Mouse (Mus musculus): Measurements from ENCODE around the gene Scrn3. TPM values are rescaled to one million over a fixed set of nuclear protein-coding genes. Genes with fewer than 3 reads are reported as not detected.

The Scrn3 gene
- total RNA-seq, 1 experiment, result 10.6 TPM

DNA sequence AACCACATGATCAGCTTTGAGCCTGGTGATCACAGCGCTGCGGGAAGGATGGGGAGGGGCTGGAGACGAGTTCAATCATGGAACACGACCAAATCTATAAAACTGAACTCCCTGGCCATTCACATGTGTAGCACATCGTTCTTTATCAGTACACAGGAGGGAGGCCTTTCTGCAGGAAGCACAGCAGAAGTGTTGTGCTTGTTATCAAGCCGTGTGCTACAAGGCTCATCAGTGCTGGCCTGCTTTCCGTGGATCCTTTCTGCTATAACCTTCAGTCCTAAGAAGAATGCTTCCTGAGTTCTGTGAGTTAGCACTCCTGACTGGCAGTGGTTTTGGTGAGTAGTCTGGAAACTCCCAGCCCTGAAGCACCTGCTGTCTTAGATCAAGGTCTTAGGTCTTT is 17.4 kb upstream of the Scrn3 start:
- Histone ChIP-seq H3K27ac (ENCODE audit: insufficient read depth, low read depth, low read length, poor library complexity, severe bottlenecking) (no peak overlapping the region), H3K4me3 (ENCODE audit: insufficient read depth in 1 of 2, low read depth in 1 of 2, low read length in 2 of 2, poor library complexity in 1 of 2, severe bottlenecking in 1 of 2) (no peak overlapping the region), H3K4me1 (ENCODE audit: control insufficient read depth in 2 of 2, insufficient read depth in 2 of 2, low read length in 2 of 2, poor library complexity in 1 of 2) (0 out of 4 replicates have a peak, but pooled peaks cover 0 to 2% of the 10 kb centered on the region in 2 experiments), H3K36me3 (ENCODE audit: control insufficient read depth, insufficient read depth, low read length, poor library complexity, severe bottlenecking) (peaks cover 3% of the 10 kb centered on the region; the same call in 1 of the 2 replicates), H3K9ac (ENCODE audit: insufficient read depth, low read depth, low read length, poor library complexity, severe bottlenecking) (no peak overlapping the region), H3K9me3 (ENCODE audit: control insufficient read depth, insufficient read depth, low read depth, low read length) (no peaks in the 10 kb centered on the region)
- TF ChIP-seq ZNF384 (IDR thresholded peaks at IDR 0.05; ENCODE audit: low read depth, low read length), result no peak
- no peak for TF ChIP-seq HCFC1 (IDR thresholded peaks at IDR 0.05; ENCODE audit: borderline replicate concordance, insufficient read depth, low read length)
- no peak for TF ChIP-seq ZC3H11A (IDR thresholded peaks at IDR 0.05; ENCODE audit: borderline replicate concordance, low read depth, low read length)
- TF ChIP-seq CHD2 (IDR thresholded peaks at IDR 0.05; ENCODE audit: low read depth, low read length), result no peak
- no peak for TF ChIP-seq MAFK (IDR thresholded peaks at IDR 0.05; ENCODE audit: insufficient read depth, low read depth, low read length)
- in situ Hi-C loops (cut with MboI; ENCODE audit: low sequenced_read_pairs in 2 of 2, unreplicated experiment in 2 of 2), result loop anchor here in 1 of 2 experiments (25.0 kb wide), 1 partner anchor 1058 kb away; no protein-coding TSS in a partner anchor
- no peak for DNase-seq (ENCODE audit: low read depth, low spot score)

DNA sequence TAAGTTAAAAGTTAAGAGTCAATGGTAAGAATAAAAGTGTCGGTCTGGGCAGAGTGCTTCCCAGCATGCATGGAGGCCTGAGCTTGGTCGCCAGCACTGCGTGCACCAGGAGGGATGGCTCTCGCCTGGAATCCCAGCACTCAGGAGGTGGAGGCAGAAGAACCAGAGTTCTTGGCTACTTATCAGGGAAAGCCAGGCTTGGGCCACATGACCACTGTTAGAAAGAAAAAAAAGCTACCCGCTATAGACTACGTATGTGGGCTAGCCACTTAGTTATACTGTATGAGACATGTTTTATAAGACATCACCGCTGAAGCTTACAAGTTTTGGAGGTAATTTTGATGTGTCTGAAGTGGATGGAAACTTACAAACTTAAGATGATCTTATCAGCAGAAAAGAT is 14.2 kb upstream of the Scrn3 start:
- DNase-seq (ENCODE audit: low read depth, low spot score), result no peak
- 0 out of 4 replicates have a peak, but pooled peaks cover 0 to 2% of the 10 kb centered on the region in 2 experiments for H3K4me1 ChIP-seq (ENCODE audit: control insufficient read depth in 2 of 2, insufficient read depth in 2 of 2, low read length in 2 of 2, poor library complexity in 1 of 2)
- no peak overlapping the region for H3K9ac ChIP-seq (ENCODE audit: insufficient read depth, low read depth, low read length, poor library complexity, severe bottlenecking)
- TF ChIP-seq MAFK (IDR thresholded peaks at IDR 0.05; ENCODE audit: insufficient read depth, low read depth, low read length), result no peak
- no peak for TF ChIP-seq ZC3H11A (IDR thresholded peaks at IDR 0.05; ENCODE audit: borderline replicate concordance, low read depth, low read length)
- TF ChIP-seq ZNF384 (IDR thresholded peaks at IDR 0.05; ENCODE audit: low read depth, low read length), result no peak
- no peak for TF ChIP-seq HCFC1 (IDR thresholded peaks at IDR 0.05; ENCODE audit: borderline replicate concordance, insufficient read depth, low read length)
- H3K27ac ChIP-seq (ENCODE audit: insufficient read depth, low read depth, low read length, poor library complexity, severe bottlenecking), result no peak overlapping the region
- H3K36me3 ChIP-seq (ENCODE audit: control insufficient read depth, insufficient read depth, low read length, poor library complexity, severe bottlenecking), result peaks cover 7% of the 10 kb centered on the region
- no peaks in the 10 kb centered on the region for H3K9me3 ChIP-seq (ENCODE audit: control insufficient read depth, insufficient read depth, low read depth, low read length)
- in situ Hi-C loops (cut with MboI; ENCODE audit: low sequenced_read_pairs in 2 of 2, unreplicated experiment in 2 of 2), result loop anchor here in 1 of 2 experiments (25.0 kb wide), 1 partner anchor 1061 kb away; no protein-coding TSS in a partner anchor
- H3K4me3 ChIP-seq (ENCODE audit: insufficient read depth in 1 of 2, low read depth in 1 of 2, low read length in 2 of 2, poor library complexity in 1 of 2, severe bottlenecking in 1 of 2), result no peak overlapping the region

DNA sequence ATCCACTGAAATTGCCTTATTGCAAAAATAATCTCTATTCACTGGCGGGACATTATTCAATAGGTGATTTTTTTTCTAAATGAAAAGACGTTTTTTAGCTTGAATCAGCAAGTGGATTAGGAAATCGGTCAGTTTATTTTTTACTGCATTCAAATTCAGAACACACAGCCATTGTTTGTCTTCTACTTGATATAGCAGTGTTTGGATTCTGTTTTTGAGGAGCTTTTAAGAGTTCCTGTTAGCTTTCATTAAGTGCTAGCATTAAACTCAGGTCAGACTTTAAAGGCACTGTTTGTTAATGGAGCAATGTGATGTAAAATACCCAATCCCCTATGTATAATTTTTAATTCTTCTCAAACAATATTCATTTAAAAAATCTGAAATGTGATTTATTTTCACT is 13.6 kb upstream of the Scrn3 start:
- no peak for TF ChIP-seq HCFC1 (IDR thresholded peaks at IDR 0.05; ENCODE audit: borderline replicate concordance, insufficient read depth, low read length)
- no peak for TF ChIP-seq ZC3H11A (IDR thresholded peaks at IDR 0.05; ENCODE audit: borderline replicate concordance, low read depth, low read length)
- no peak for TF ChIP-seq CHD2 (IDR thresholded peaks at IDR 0.05; ENCODE audit: low read depth, low read length)
- no peak for TF ChIP-seq ZNF384 (IDR thresholded peaks at IDR 0.05; ENCODE audit: low read depth, low read length)
- no peak for TF ChIP-seq MAFK (IDR thresholded peaks at IDR 0.05; ENCODE audit: insufficient read depth, low read depth, low read length)
- Histone ChIP-seq H3K9ac (ENCODE audit: insufficient read depth, low read depth, low read length, poor library complexity, severe bottlenecking) (no peak overlapping the region), H3K4me1 (ENCODE audit: control insufficient read depth in 2 of 2, insufficient read depth in 2 of 2, low read length in 2 of 2, poor library complexity in 1 of 2) (0 out of 4 replicates have a peak, but pooled peaks cover 0 to 2% of the 10 kb centered on the region in 2 experiments), H3K4me3 (ENCODE audit: insufficient read depth in 1 of 2, low read depth in 1 of 2, low read length in 2 of 2, poor library complexity in 1 of 2, severe bottlenecking in 1 of 2) (no peak overlapping the region), H3K36me3 (ENCODE audit: control insufficient read depth, insufficient read depth, low read length, poor library complexity, severe bottlenecking) (peaks cover 7% of the 10 kb centered on the region), H3K27ac (ENCODE audit: insufficient read depth, low read depth, low read length, poor library complexity, severe bottlenecking) (no peak overlapping the region), H3K9me3 (ENCODE audit: control insufficient read depth, insufficient read depth, low read depth, low read length) (no peaks in the 10 kb centered on the region)
- in situ Hi-C loops (cut with MboI; ENCODE audit: low sequenced_read_pairs in 2 of 2, unreplicated experiment in 2 of 2), result loop anchor here in 1 of 2 experiments (25.0 kb wide), 1 partner anchor 1062 kb away; no protein-coding TSS in a partner anchor
- DNase-seq (ENCODE audit: low read depth, low spot score), result no peak

DNA sequence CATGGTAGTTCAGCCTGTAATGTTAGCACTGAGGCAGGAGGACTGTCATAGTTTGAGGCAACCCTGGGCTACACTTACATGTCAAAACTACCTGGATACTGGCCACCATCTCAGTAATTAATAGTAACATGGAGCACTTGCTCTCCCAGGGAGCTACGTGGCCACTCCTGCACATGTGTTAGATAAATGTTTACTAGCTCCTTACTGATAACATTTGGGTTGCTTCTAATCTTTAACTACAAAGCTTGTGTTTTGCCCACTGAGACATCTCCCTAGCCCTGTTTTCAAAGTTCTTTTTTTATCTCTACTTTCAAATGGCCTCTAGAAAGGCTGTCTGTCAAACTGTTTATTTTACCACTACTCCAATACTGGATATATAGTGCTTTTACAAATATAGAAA is 10.4 kb upstream of the Scrn3 start:
- no peak overlapping the region for H3K4me3 ChIP-seq (ENCODE audit: insufficient read depth in 1 of 2, low read depth in 1 of 2, low read length in 2 of 2, poor library complexity in 1 of 2, severe bottlenecking in 1 of 2)
- TF ChIP-seq CHD2 (IDR thresholded peaks at IDR 0.05; ENCODE audit: low read depth, low read length) (no peak), ZNF384 (IDR thresholded peaks at IDR 0.05; ENCODE audit: low read depth, low read length) (no peak), HCFC1 (IDR thresholded peaks at IDR 0.05; ENCODE audit: borderline replicate concordance, insufficient read depth, low read length) (no peak)
- no peak overlapping the region for H3K27ac ChIP-seq (ENCODE audit: insufficient read depth, low read depth, low read length, poor library complexity, severe bottlenecking)
- H3K9me3 ChIP-seq (ENCODE audit: control insufficient read depth, insufficient read depth, low read depth, low read length), result no peaks in the 10 kb centered on the region
- DNase-seq (ENCODE audit: low read depth, low spot score), result no peak
- no peak overlapping the region for H3K9ac ChIP-seq (ENCODE audit: insufficient read depth, low read depth, low read length, poor library complexity, severe bottlenecking)
- peaks cover 6% of the 10 kb centered on the region for H3K36me3 ChIP-seq (ENCODE audit: control insufficient read depth, insufficient read depth, low read length, poor library complexity, severe bottlenecking)
- in situ Hi-C loops (cut with MboI; ENCODE audit: low sequenced_read_pairs in 2 of 2, unreplicated experiment in 2 of 2), result no loop called here
- H3K4me1 ChIP-seq (ENCODE audit: control insufficient read depth in 2 of 2, insufficient read depth in 2 of 2, low read length in 2 of 2, poor library complexity in 1 of 2), result no peaks in the 10 kb centered on the region

DNA sequence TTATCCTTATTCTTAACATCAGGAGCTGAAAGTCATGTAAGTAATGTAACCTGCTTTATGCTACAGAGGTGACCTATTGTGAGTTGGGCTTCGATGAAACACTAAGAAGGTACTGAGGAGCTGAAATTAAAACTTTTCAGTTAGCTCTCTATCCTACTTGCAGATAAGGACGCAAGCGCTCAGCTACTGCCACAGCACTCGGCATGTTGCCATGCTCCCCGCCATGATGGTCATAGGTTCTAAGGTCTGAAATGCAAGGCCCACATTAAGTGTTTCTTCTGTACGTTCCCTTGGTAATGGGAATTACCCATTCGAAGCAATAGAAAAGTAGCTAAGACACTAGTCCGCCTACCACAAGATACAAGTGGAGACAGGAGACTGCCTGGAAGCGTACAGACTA is 9.7 kb upstream of the Scrn3 start:
- H3K4me3 ChIP-seq (ENCODE audit: insufficient read depth in 1 of 2, low read depth in 1 of 2, low read length in 2 of 2, poor library complexity in 1 of 2, severe bottlenecking in 1 of 2), result no peak overlapping the region
- peaks cover 6% of the 10 kb centered on the region for H3K36me3 ChIP-seq (ENCODE audit: control insufficient read depth, insufficient read depth, low read length, poor library complexity, severe bottlenecking)
- in situ Hi-C loops (cut with MboI; ENCODE audit: low sequenced_read_pairs in 2 of 2, unreplicated experiment in 2 of 2), result no loop called here
- no peak for DNase-seq (ENCODE audit: low read depth, low spot score)
- no peaks in the 10 kb centered on the region for H3K4me1 ChIP-seq (ENCODE audit: control insufficient read depth in 2 of 2, insufficient read depth in 2 of 2, low read length in 2 of 2, poor library complexity in 1 of 2)
- no peak overlapping the region for H3K27ac ChIP-seq (ENCODE audit: insufficient read depth, low read depth, low read length, poor library complexity, severe bottlenecking)
- no peak overlapping the region for H3K9ac ChIP-seq (ENCODE audit: insufficient read depth, low read depth, low read length, poor library complexity, severe bottlenecking)
- no peaks in the 10 kb centered on the region for H3K9me3 ChIP-seq (ENCODE audit: control insufficient read depth, insufficient read depth, low read depth, low read length)
- TF ChIP-seq MAFK (IDR thresholded peaks at IDR 0.05; ENCODE audit: insufficient read depth, low read depth, low read length) (no peak), HCFC1 (IDR thresholded peaks at IDR 0.05; ENCODE audit: borderline replicate concordance, insufficient read depth, low read length) (no peak), ZC3H11A (IDR thresholded peaks at IDR 0.05; ENCODE audit: borderline replicate concordance, low read depth, low read length) (no peak), ZNF384 (IDR thresholded peaks at IDR 0.05; ENCODE audit: low read depth, low read length) (no peak), CHD2 (IDR thresholded peaks at IDR 0.05; ENCODE audit: low read depth, low read length) (no peak)

Data from ES-E14 (cell line).